Mouse (Mus musculus) CD4-positive naive resting alpha-beta T cell, adult 76 days (primary cell): Measurements from ENCODE around the gene Gm7075. TPM values are rescaled to one million over a fixed set of nuclear protein-coding genes. Genes with fewer than 3 reads are reported as not detected.

Source experiments
- total RNA-seq: library from RNA; stranded (reverse); gene quantifications from one replicate; pipeline ENCODE4 v1.2.4, GENCODE M21; 2023

Gene Gm7075
- not detected for total RNA-seq

GRCm38 (mm10) chr10:63421739-63422735, at the start of gene Gm7075:
Gm7075 (minus strand) TSS chr10:63421789.

GRCm38 (mm10) chr10:63429785-63430305, 8.3 kb upstream of the Gm7075 start, which contains the start of gene Ctnna3:
Ctnna3 (plus strand) TSS chr10:63430098.

GRCm38 (mm10) chr10:63382372-63383279, 39.0 kb downstream of the Gm7075 start, which contains the start of gene Dnajc12:
Dnajc12 (plus strand) TSS chr10:63382443.

GRCm38 (mm10) chr10:63381498-63382280, 39.9 kb downstream of the Gm7075 start, which contains the start of gene Sirt1:
Sirt1 (minus strand) TSS chr10:63381704.

Other genes with a start within 250 kb of the Gm7075 start
- not detected for gene Mypn, start 217.8 kb downstream of the Gm7075 start, total RNA-seq
- 164 TPM for gene Herc4, start 178.0 kb downstream of the Gm7075 start, total RNA-seq
- 63.9 TPM for gene Sirt1, start 40.1 kb downstream of the Gm7075 start, total RNA-seq
- 4.9 TPM for gene Dnajc12, start 39.3 kb downstream of the Gm7075 start, total RNA-seq
- not detected for gene Ctnna3, start 8.3 kb upstream of the Gm7075 start, total RNA-seq